Mouse (Mus musculus) heart, adult 2 months (tissue): ENCODE data around the gene Foxn3. TPM values are rescaled to one million over a fixed set of nuclear protein-coding genes. Genes with fewer than 3 reads are reported as not detected.

Experiments used
- DNase-seq, 2 experiments: peaks; one replicate each; pipeline ENCODE4 v3.0.0; 2021
- H3K27ac ChIP-seq: fragments of 200-600 bp; 2 replicates; pipeline ENCODE4 v1.8.1; 2022
- H3K27me3 ChIP-seq: fragments of 200-500 bp; 2 replicates; pipeline ENCODE4 v1.6.1; 2012; ENCODE audit warnings: mild to moderate bottlenecking, low read length, inconsistent platforms, mixed read lengths; ENCODE audit not compliant: control insufficient read depth, insufficient read depth
- H3K36me3 ChIP-seq: fragments of 200-500 bp; 2 replicates; pipeline ENCODE4 v1.6.1; 2012; ENCODE audit warnings: low read length, inconsistent platforms; ENCODE audit not compliant: control insufficient read depth, insufficient read depth
- H3K4me1 ChIP-seq: fragments of 200-500 bp; 2 replicates; pipeline ENCODE4 v1.6.1; 2011; ENCODE audit warnings: low read length; ENCODE audit not compliant: control insufficient read depth, insufficient read depth
- H3K4me3 ChIP-seq: fragments of 200-600 bp; 2 replicates; pipeline ENCODE4 v1.8.1; 2022
- H3K79me2 ChIP-seq: fragments of 200-500 bp; replicated peaks from 2 replicates; pipeline ENCODE4 v1.6.1; 2012; ENCODE audit warnings: mild to moderate bottlenecking, inconsistent platforms, low read length, moderate library complexity, mixed read lengths; ENCODE audit not compliant: control insufficient read depth, insufficient read depth
- H3K9ac ChIP-seq: fragments of 200-500 bp; 2 replicates; pipeline ENCODE4 v1.6.1; 2012; ENCODE audit warnings: low read depth, mild to moderate bottlenecking, control low read depth, inconsistent platforms, low read length, mixed read lengths
- CTCF ChIP-seq: fragments of 200-600 bp; IDR thresholded peaks from 2 replicates; pipeline ENCODE4 v1.8.1; 2022; ENCODE audit warnings: antibody characterized with exemption, mild to moderate bottlenecking, moderate library complexity
- EP300 ChIP-seq: fragments of 200-500 bp; IDR thresholded peaks from 2 replicates; pipeline ENCODE4 v1.6.1; 2011; ENCODE audit warnings: low read depth, low read length, control low read depth; ENCODE audit not compliant: insufficient read depth
- POLR2A ChIP-seq: fragments of 200-500 bp; IDR thresholded peaks from 2 replicates; pipeline ENCODE4 v1.6.1; 2011; ENCODE audit warnings: mild to moderate bottlenecking, low read depth, low read length, control low read depth; ENCODE audit not compliant: insufficient read depth
- WGBS: fragments of 180-500 bp; shearing (Covaris S2); methylation state at CpG from one replicate; pipeline ENCODE4 v1.1.7; 2018; 5-methylcytosine and 5-hydroxymethylcytosine counted together
- intact Hi-C: fragments of 180-260 bp; cut with DNase I; formaldehyde crosslinking; loops from one replicate; pipeline ENCODE4 v1.15.1; 2025
- polyA plus RNA-seq: library from polyadenylated mRNA; depleted of rRNA; stranded (reverse); fragments of >200 nt; gene quantifications from 2 replicates; pipeline ENCODE4 v1.2.3, GENCODE M21; 2012
- total RNA-seq, 2 experiments: library from RNA; stranded (reverse); gene quantifications; 2 replicates each; pipeline ENCODE4 v1.2.3; 2021

Foxn3 gene
- total and polyA plus RNA-seq, 3 experiments = 28.1 to 117 (median 106) TPM

GRCm38 (mm10) chr12:99180234-99180824 lies 383.1 kb downstream of the Foxn3 start:
- WGBS = 63% methylated on average over 3 of the region's 3 CpGs
- no peak overlapping the region for H3K27ac ChIP-seq
- intact Hi-C loops = no loop called here

GRCm38 (mm10) chr12:99174979-99175621 lies 388.3 kb downstream of the Foxn3 start:
- no peak for DNase-seq
- no peaks in the 10 kb centered on the region for H3K27me3 ChIP-seq
- no peak overlapping the region for H3K9ac ChIP-seq
- H3K36me3 ChIP-seq = no peaks in the 10 kb centered on the region
- intact Hi-C loops = no loop called here
- no peak overlapping the region for H3K4me3 ChIP-seq
- WGBS = 41% methylated on average over 11 of the region's 11 CpGs
- no peaks in the 10 kb centered on the region for H3K79me2 ChIP-seq
- no peaks in the 10 kb centered on the region for H3K4me1 ChIP-seq
- no peak for TF ChIP-seq POLR2A
- no peak for TF ChIP-seq EP300
- TF ChIP-seq CTCF = no peak
- H3K27ac ChIP-seq = no peak overlapping the region

More at GRCm38 (mm10) chr12:99180234-99180824, 383.1 kb downstream of the Foxn3 start:
- H3K4me3 ChIP-seq = no peak overlapping the region
- no peak overlapping the region for H3K9ac ChIP-seq
- peaks cover 3% of the 10 kb centered on the region; the same call in 1 of the 2 replicates for H3K36me3 ChIP-seq
- no peak for DNase-seq
- H3K27me3 ChIP-seq = no peaks in the 10 kb centered on the region
- no peaks in the 10 kb centered on the region for H3K4me1 ChIP-seq
- H3K79me2 ChIP-seq = no peaks in the 10 kb centered on the region
- TF ChIP-seq POLR2A (no peak), CTCF (no peak), EP300 (no peak)

GRCm38 (mm10) chr12:99172170-99172569 lies 391.2 kb downstream of the Foxn3 start:
- Histone ChIP-seq H3K9ac (no peak overlapping the region), H3K79me2 (no peaks in the 10 kb centered on the region), H3K36me3 (no peaks in the 10 kb centered on the region), H3K27me3 (no peaks in the 10 kb centered on the region), H3K4me1 (no peaks in the 10 kb centered on the region), H3K27ac (no peak overlapping the region), H3K4me3 (no peak overlapping the region)
- no peak for DNase-seq
- intact Hi-C loops = no loop called here
- 81% methylated on average over 5 of the region's 5 CpGs for WGBS
- TF ChIP-seq EP300 (no peak), CTCF (0 out of 2 replicates have a peak, but pooled peaks have one; percentile 15), POLR2A (no peak)

GRCm38 (mm10) chr12:99169925-99170324 lies 393.5 kb downstream of the Foxn3 start:
- H3K27me3 ChIP-seq = no peaks in the 10 kb centered on the region
- H3K36me3 ChIP-seq = no peaks in the 10 kb centered on the region
- 82% methylated on average over 6 of the region's 6 CpGs for WGBS
- no peaks in the 10 kb centered on the region for H3K79me2 ChIP-seq
- DNase-seq = no peak
- no peak overlapping the region for H3K27ac ChIP-seq
- intact Hi-C loops = no loop called here
- no peak for TF ChIP-seq EP300
- no peak for TF ChIP-seq CTCF
- no peak for TF ChIP-seq POLR2A
- H3K9ac ChIP-seq = no peak overlapping the region
- no peaks in the 10 kb centered on the region for H3K4me1 ChIP-seq
- H3K4me3 ChIP-seq = no peak overlapping the region

- DNase-seq = no peak
- Histone ChIP-seq H3K79me2 (no peaks in the 10 kb centered on the region), H3K36me3 (no peaks in the 10 kb centered on the region), H3K4me3 (no peak overlapping the region), H3K27ac (no peak overlapping the region), H3K27me3 (no peaks in the 10 kb centered on the region), H3K4me1 (no peaks in the 10 kb centered on the region), H3K9ac (no peak overlapping the region)
- WGBS = 90% methylated on average over 6 of the region's 6 CpGs
- TF ChIP-seq POLR2A (no peak), CTCF (no peak), EP300 (no peak)
- intact Hi-C loops = no loop called here
Observed at GRCm38 (mm10) chr12:99166091-99166490, 397.3 kb downstream of the Foxn3 start.

- H3K27me3 ChIP-seq = no peaks in the 10 kb centered on the region
- TF ChIP-seq CTCF (no peak), EP300 (no peak), POLR2A (no peak)
- H3K36me3 ChIP-seq = no peaks in the 10 kb centered on the region
- DNase-seq = no peak
- H3K4me3 ChIP-seq = no peak overlapping the region
- no peak overlapping the region for H3K9ac ChIP-seq
- no peaks in the 10 kb centered on the region for H3K79me2 ChIP-seq
- no peak overlapping the region for H3K27ac ChIP-seq
- intact Hi-C loops = no loop called here
- H3K4me1 ChIP-seq = no peaks in the 10 kb centered on the region
- 76% methylated on average over 9 of the region's 9 CpGs for WGBS
Observed at GRCm38 (mm10) chr12:99163342-99163682, 400.1 kb downstream of the Foxn3 start.
